Mouse (Mus musculus): ENCODE data around the gene Tmem116. TPM values are rescaled to one million over a fixed set of nuclear protein-coding genes. Genes with fewer than 3 reads are reported as not detected.

Gene Tmem116
- 10 to 100 TPM in 1 of 2 experiments, 1 to 10 TPM in 1; 5.7 to 11.3 TPM for total RNA-seq (2021)
- long read RNA-seq, experiment 1, partial matches to known transcripts: 1 of 4 reads
- long read RNA-seq, experiment 1, other reads (novel, unspliced or antisense): 3 of 4 reads
- long read RNA-seq, experiment 2, partial matches to known transcripts: 2 of 9 reads
- long read RNA-seq, experiment 2, other reads (novel, unspliced or antisense): 7 of 9 reads

- no peak for DNase-seq (ENCODE audit: low spot score in 2 of 2)
These were observed at the start of gene Tmem116 for GRCm38 (mm10) chr5:121451644-121452025. Gene Tmem116 (plus strand): TSS chr5:121451893.

GRCm38 (mm10) chr5:121407856-121408255 is 43.8 kb upstream of the Tmem116 start:
- no peak for DNase-seq (ENCODE audit: low spot score in 2 of 2)

- no peak for DNase-seq (ENCODE audit: low spot score in 2 of 2)
These were observed 40.7 kb upstream of the Tmem116 start for GRCm38 (mm10) chr5:121410975-121411374.

GRCm38 (mm10) chr5:121420721-121421120 is 31.0 kb upstream of the Tmem116 start:
- DNase-seq (ENCODE audit: low spot score in 2 of 2): no peak

- no peak for DNase-seq (ENCODE audit: low spot score in 2 of 2)
These were observed 28.9 kb upstream of the Tmem116 start for GRCm38 (mm10) chr5:121422787-121423186.

- DNase-seq (ENCODE audit: low spot score in 2 of 2): no peak
These were observed 28.4 kb upstream of the Tmem116 start for GRCm38 (mm10) chr5:121423297-121423696.

- no peak for DNase-seq (ENCODE audit: low spot score in 2 of 2)
These were observed 22.7 kb upstream of the Tmem116 start for GRCm38 (mm10) chr5:121428954-121429353.

GRCm38 (mm10) chr5:121438131-121438530 is 13.6 kb upstream of the Tmem116 start:
- peak in 1 of 2 experiments; percentile 34 for DNase-seq (ENCODE audit: low spot score in 2 of 2)

GRCm38 (mm10) chr5:121438756-121439155 is 12.9 kb upstream of the Tmem116 start:
- DNase-seq (ENCODE audit: low spot score in 2 of 2): no peak

- DNase-seq (ENCODE audit: low spot score in 2 of 2): peak in 1 of 2 experiments; percentile 52
These were observed 8.1 kb upstream of the Tmem116 start for GRCm38 (mm10) chr5:121443548-121443947.

GRCm38 (mm10) chr5:121444870-121445269 is 6.8 kb upstream of the Tmem116 start:
- no peak for DNase-seq (ENCODE audit: low spot score in 2 of 2)

- no peak for DNase-seq (ENCODE audit: low spot score in 2 of 2)
These were observed 3.2 kb upstream of the Tmem116 start for GRCm38 (mm10) chr5:121448450-121448849.

GRCm38 (mm10) chr5:121449976-121450375 is 1.7 kb upstream of the Tmem116 start:
- peak in 1 of 2 experiments; percentile 56 for DNase-seq (ENCODE audit: low spot score in 2 of 2)

GRCm38 (mm10) chr5:121450476-121450875 is 1.2 kb upstream of the Tmem116 start:
- no peak for DNase-seq (ENCODE audit: low spot score in 2 of 2)

GRCm38 (mm10) chr5:121451203-121451602 is 490 bp upstream of the Tmem116 start:
- peak in 1 of 2 experiments; percentile 43 for DNase-seq (ENCODE audit: low spot score in 2 of 2)

- DNase-seq (ENCODE audit: low spot score in 2 of 2): peak; percentile 98
These were observed 555 bp downstream of the Tmem116 start, which contains the start of gene Erp29 for GRCm38 (mm10) chr5:121452026-121452869. Gene Erp29 (minus strand): TSS chr5:121452506.

GRCm38 (mm10) chr5:121452906-121453305 is 1.2 kb downstream of the Tmem116 start:
- DNase-seq (ENCODE audit: low spot score in 2 of 2): no peak

- DNase-seq (ENCODE audit: low spot score in 2 of 2): no peak
These were observed 2.2 kb downstream of the Tmem116 start for GRCm38 (mm10) chr5:121453743-121454502.

GRCm38 (mm10) chr5:121454503-121454782 is 2.8 kb downstream of the Tmem116 start:
- no peak for DNase-seq (ENCODE audit: low spot score in 2 of 2)

GRCm38 (mm10) chr5:121455510-121456265 is 4.0 kb downstream of the Tmem116 start:
- DNase-seq (ENCODE audit: low spot score in 2 of 2): no peak

Data from layer of hippocampus, postnatal 14 days (tissue).